Mouse (Mus musculus) MEL (cell line): ENCODE results near the gene Vps35l. TPM values are rescaled to one million over a fixed set of nuclear protein-coding genes. Genes with fewer than 3 reads are reported as not detected.

Experiments
- DNase-seq: peaks from one replicate; pipeline ENCODE4 v3.0.0; 2011; ENCODE audit warnings: low read depth, low spot score
- H3K27ac ChIP-seq: 2 replicates; pipeline ENCODE4 v1.5.1; 2012; ENCODE audit warnings: low read depth, mild to moderate bottlenecking, control low read depth, low read length, moderate library complexity; ENCODE audit not compliant: control insufficient read depth
- H3K27me3 ChIP-seq, 2 experiments: fragments of 150-350 bp in 1 of 2; sonication (generic) in 1 of 2; 2 replicates each; pipeline ENCODE4 v1.6.1; 2012; ENCODE audit warnings: low read length in 2 of 2, mild to moderate bottlenecking in 2 of 2, improper control_type of control experiment in 1 of 2, moderate library complexity in 1 of 2; ENCODE audit not compliant: insufficient read depth in 2 of 2, control insufficient read depth in 1 of 2
- H3K36me3 ChIP-seq, 2 experiments: 2 replicates each; pipeline ENCODE4 v1.6.1; 2012 to 2014; ENCODE audit warnings: low read length in 2 of 2, improper control_type of control experiment in 1 of 2, inconsistent platforms in 1 of 2, mild to moderate bottlenecking in 1 of 2; ENCODE audit not compliant: insufficient read depth in 2 of 2, control insufficient read depth in 1 of 2
- H3K4me1 ChIP-seq, 2 experiments: fragments of 150-350 bp in 1 of 2; sonication (generic) in 1 of 2; 2 replicates each; pipeline ENCODE4 v1.6.1; 2012; ENCODE audit warnings: low read length in 2 of 2, improper control_type of control experiment in 1 of 2, mild to moderate bottlenecking in 1 of 2; ENCODE audit not compliant: insufficient read depth in 2 of 2, control insufficient read depth in 1 of 2
- H3K4me3 ChIP-seq, 2 experiments: fragments of 150-350 bp in 1 of 2; sonication (generic) in 1 of 2; 2 replicates each; pipeline ENCODE4 v1.5.1; 2012; ENCODE audit warnings: low read depth in 2 of 2, low read length in 2 of 2, mild to moderate bottlenecking in 2 of 2, moderate library complexity in 2 of 2, control low read depth in 1 of 2, improper control_type of control experiment in 1 of 2; ENCODE audit not compliant: control insufficient read depth in 1 of 2, insufficient read depth in 1 of 2
- H3K79me2 ChIP-seq: 2 replicates; pipeline ENCODE4 v1.6.1; 2012; ENCODE audit warnings: mild to moderate bottlenecking, low read length, moderate library complexity; ENCODE audit not compliant: control insufficient read depth, poor library complexity, insufficient read depth
- H3K9ac ChIP-seq: 2 replicates; pipeline ENCODE4 v1.6.1; 2012; ENCODE audit warnings: low read depth, mild to moderate bottlenecking, control low read depth, low read length, moderate library complexity; ENCODE audit not compliant: control insufficient read depth, poor library complexity, severe bottlenecking
- H3K9me3 ChIP-seq: fragments of 150-350 bp; sonication (generic); replicated peaks from 2 replicates; pipeline ENCODE4 v1.6.1; 2012; ENCODE audit warnings: mild to moderate bottlenecking, low read length, improper control_type of control experiment, moderate library complexity; ENCODE audit not compliant: insufficient read depth
- BHLHE40 ChIP-seq: IDR thresholded peaks from 2 replicates; pipeline ENCODE4 v1.6.1; 2012; ENCODE audit warnings: low read depth, mild to moderate bottlenecking, inconsistent platforms, low read length, improper control_type of control experiment, borderline replicate concordance
- CTCF ChIP-seq, 3 experiments: IDR thresholded peaks in 2 of 3; conservative IDR thresholded peaks in 1 of 3; 2 replicates each; pipeline ENCODE4 v1.5.1; 2011 to 2012; ENCODE audit warnings: low read length in 3 of 3, low read depth in 2 of 3, mild to moderate bottlenecking in 2 of 3, improper control_type of control experiment in 1 of 3, inconsistent platforms in 1 of 3, mixed read lengths in 1 of 3, moderate library complexity in 1 of 3; ENCODE audit not compliant: control insufficient read depth in 1 of 3, insufficient read depth in 1 of 3, poor library complexity in 1 of 3, severe bottlenecking in 1 of 3
- ELF1 ChIP-seq: IDR thresholded peaks from 2 replicates; pipeline ENCODE4 v1.6.1; 2014; ENCODE audit warnings: low read depth, mild to moderate bottlenecking, inconsistent platforms, low read length, improper control_type of control experiment, moderate library complexity
- GABPA ChIP-seq: IDR thresholded peaks from 2 replicates; pipeline ENCODE4 v1.6.1; 2012; ENCODE audit warnings: low read depth, mild to moderate bottlenecking, inconsistent platforms, low read length, improper control_type of control experiment, moderate library complexity
- KAT2A ChIP-seq: conservative IDR thresholded peaks from 2 replicates; pipeline ENCODE4 v1.6.1; 2012; ENCODE audit warnings: low read depth, low read length, improper control_type of control experiment, inconsistent platforms
- MAFK ChIP-seq: IDR thresholded peaks from 2 replicates; pipeline ENCODE4 v1.6.1; 2011; ENCODE audit warnings: low read depth, mild to moderate bottlenecking, low read length, improper control_type of control experiment, borderline replicate concordance
- MAX ChIP-seq: IDR thresholded peaks from 2 replicates; pipeline ENCODE4 v1.6.1; 2011; ENCODE audit warnings: low read length, improper control_type of control experiment
- MAZ ChIP-seq: IDR thresholded peaks from 2 replicates; pipeline ENCODE4 v1.6.1; 2012; ENCODE audit warnings: low read depth, mild to moderate bottlenecking, inconsistent platforms, low read length, improper control_type of control experiment
- MYB ChIP-seq: IDR thresholded peaks from 2 replicates; pipeline ENCODE4 v1.6.1; 2011; ENCODE audit warnings: mild to moderate bottlenecking, low read depth, low read length, improper control_type of control experiment
- NELFE ChIP-seq: IDR thresholded peaks from 2 replicates; pipeline ENCODE4 v1.6.1; 2011; ENCODE audit warnings: low read depth, low read length, improper control_type of control experiment
- POLR2AphosphoS5 ChIP-seq: IDR thresholded peaks from 2 replicates; pipeline ENCODE4 v1.6.1; 2012; ENCODE audit warnings: low read depth, borderline replicate concordance, mild to moderate bottlenecking, inconsistent platforms, low read length, moderate library complexity, mixed read lengths
- RAD21 ChIP-seq: IDR thresholded peaks from 2 replicates; pipeline ENCODE4 v1.6.1; 2011; ENCODE audit warnings: mild to moderate bottlenecking, low read depth, low read length, improper control_type of control experiment
- RCOR1 ChIP-seq: IDR thresholded peaks from 2 replicates; pipeline ENCODE4 v1.6.1; 2012; ENCODE audit warnings: low read depth, mild to moderate bottlenecking, inconsistent platforms, low read length, improper control_type of control experiment
- SMC3 ChIP-seq: IDR thresholded peaks from 2 replicates; pipeline ENCODE4 v1.6.1; 2011; ENCODE audit warnings: low read depth, low read length, improper control_type of control experiment
- TAL1 ChIP-seq: IDR thresholded peaks from 2 replicates; pipeline ENCODE4 v1.6.1; 2012; ENCODE audit warnings: mild to moderate bottlenecking, inconsistent platforms, low read length, moderate library complexity, mixed read lengths
- TBP ChIP-seq: IDR thresholded peaks from 2 replicates; pipeline ENCODE4 v1.8.0; 2011; ENCODE audit warnings: low read depth, low read length, improper control_type of control experiment
- TCF12 ChIP-seq: IDR thresholded peaks from 2 replicates; pipeline ENCODE4 v1.6.1; 2014; ENCODE audit warnings: low read depth, mild to moderate bottlenecking, inconsistent platforms, low read length, improper control_type of control experiment, moderate library complexity
- USF1 ChIP-seq: IDR thresholded peaks from 2 replicates; pipeline ENCODE4 v1.6.1; 2014; ENCODE audit warnings: low read depth, mild to moderate bottlenecking, inconsistent platforms, low read length, improper control_type of control experiment, moderate library complexity
- ZC3H11A ChIP-seq: IDR thresholded peaks from 2 replicates; pipeline ENCODE4 v1.6.1; 2012; ENCODE audit warnings: low read depth, mild to moderate bottlenecking, inconsistent platforms, low read length, improper control_type of control experiment
- ZKSCAN1 ChIP-seq: IDR thresholded peaks from 2 replicates; pipeline ENCODE4 v1.6.1; 2012; ENCODE audit warnings: low read depth, mild to moderate bottlenecking, inconsistent platforms, low read length, improper control_type of control experiment, moderate library complexity
- ZMIZ1 ChIP-seq: IDR thresholded peaks from 2 replicates; pipeline ENCODE4 v1.6.1; 2012; ENCODE audit warnings: low read depth, mild to moderate bottlenecking, inconsistent platforms, low read length, improper control_type of control experiment, moderate library complexity
- polyA plus RNA-seq, 2 experiments: library from polyadenylated mRNA; stranded (reverse) in 1 of 2; unstranded in 1 of 2; fragments of >175 nt in 1 of 2; fragments of >200 nt in 1 of 2; gene quantifications; 2 replicates each; pipeline versions ENCODE4 v1.2.1 to v1.2.4; 2012; ENCODE audit warnings: low replicate concordance in 2 of 2, low read depth in 1 of 2; ENCODE audit not compliant: insufficient read length in 2 of 2, insufficient read depth in 1 of 2, missing spikeins in 1 of 2
- total RNA-seq: library from RNA; depleted of rRNA; stranded (reverse); fragments of 300-350 nt; gene quantifications from 2 replicates; pipeline ENCODE4 v1.2.3, GENCODE M21; 2012

The Vps35l gene
- total and polyA plus RNA-seq, 3 experiments = 37.6 to 87.4 TPM; not detected in 1

DNA sequence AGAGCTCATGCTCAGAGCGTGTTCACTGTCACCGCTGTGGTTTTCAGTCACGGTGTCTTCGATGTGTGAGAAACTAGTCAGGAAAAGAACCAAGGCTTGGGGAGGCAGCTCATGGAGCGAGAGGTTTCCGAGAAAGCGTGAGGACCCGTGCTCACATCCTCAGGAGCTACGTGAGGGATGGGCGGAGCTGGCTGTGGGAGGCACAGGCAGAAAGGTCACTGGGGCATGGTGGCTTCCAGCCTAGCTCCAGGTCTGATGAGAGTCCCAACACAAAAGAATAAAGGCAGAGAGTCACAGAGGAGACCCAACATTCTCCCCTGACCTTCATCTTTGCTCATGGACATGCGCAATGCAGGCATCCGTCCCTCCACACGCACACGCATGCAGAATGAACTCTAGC, 24.7 kb downstream of the Vps35l start:
- Histone ChIP-seq H3K4me1 (no peaks in the 10 kb centered on the region), H3K9me3 (no peaks in the 10 kb centered on the region), H3K36me3 (peaks cover 0 to 2% of the 10 kb centered on the region in 2 experiments; a peak in 2 of 4 replicates), H3K27ac (no peak overlapping the region), H3K9ac (no peak overlapping the region), H3K79me2 (no peaks in the 10 kb centered on the region)
- no peak for DNase-seq
- no peak for TF ChIP-seq TBP
- no peak for TF ChIP-seq MAZ
- TF ChIP-seq MAX = no peak
- TF ChIP-seq SMC3 = no peak
- TF ChIP-seq ELF1 = no peak
- no peak for TF ChIP-seq TCF12
- no peak for TF ChIP-seq USF1
- no peak for TF ChIP-seq BHLHE40
- TF ChIP-seq ZC3H11A = no peak
- TF ChIP-seq ZKSCAN1 = no peak
- TF ChIP-seq, all 39 proteins: peak for 0
- no peak overlapping the region for H3K4me3 ChIP-seq
- H3K27me3 ChIP-seq = no peaks in the 10 kb centered on the region

DNA sequence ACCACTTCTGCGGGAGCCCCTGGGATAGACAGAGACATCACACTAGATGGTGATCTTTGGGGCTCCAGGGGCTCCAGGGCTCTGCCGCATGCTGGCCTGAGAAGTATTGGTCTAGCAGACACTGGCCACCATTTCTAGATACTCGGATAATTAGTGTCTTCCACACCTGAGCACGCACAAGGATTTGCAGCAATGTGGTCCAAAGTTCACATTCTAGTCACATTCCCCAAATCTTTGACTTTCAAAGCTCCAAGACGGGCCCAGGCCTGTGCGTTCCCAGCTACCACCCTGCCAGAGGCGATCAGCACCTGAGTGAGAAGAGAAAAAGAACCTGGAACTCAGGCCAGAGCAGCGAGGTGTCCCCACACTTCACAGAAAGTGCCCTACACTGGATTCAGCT, 25.6 kb downstream of the Vps35l start:
- H3K79me2 ChIP-seq = no peaks in the 10 kb centered on the region
- H3K4me1 ChIP-seq = no peaks in the 10 kb centered on the region
- H3K36me3 ChIP-seq = peaks cover 0 to under 1% of the 10 kb centered on the region in 2 experiments; a peak in 2 of 4 replicates
- H3K9ac ChIP-seq = no peak overlapping the region
- TF ChIP-seq RCOR1 (no peak), USF1 (no peak), MAFK (no peak), MAZ (no peak), MYB (no peak), KAT2A (no peak), POLR2AphosphoS5 (no peak), GABPA (no peak), TAL1 (no peak), ZKSCAN1 (no peak), CTCF (IDR thresholded peaks at IDR 0.05 in 2 of 3, conservative IDR thresholded peaks at IDR 0.05 in 1 of 3; ENCODE audit: control insufficient read depth in 1 of 3, insufficient read depth in 1 of 3, low read depth in 2 of 3, low read length in 3 of 3, poor library complexity in 1 of 3, severe bottlenecking in 1 of 3) (no peak), TBP (no peak), RAD21 (no peak), ZMIZ1 (no peak), MAX (no peak), NELFE (no peak)
- no peaks in the 10 kb centered on the region for H3K9me3 ChIP-seq
- no peaks in the 10 kb centered on the region for H3K27me3 ChIP-seq
- H3K4me3 ChIP-seq = no peak overlapping the region
- H3K27ac ChIP-seq = no peak overlapping the region
- no peak for DNase-seq
